Mouse (Mus musculus): ENCODE data around the gene Il17rd. TPM values are rescaled to one million over a fixed set of nuclear protein-coding genes. Genes with fewer than 3 reads are reported as not detected.

The Il17rd gene
- polyA plus RNA-seq, 1 experiment from 2014 or later: 1.9 TPM

GRCm38 (mm10) chr14:27051511-27051895 lies 12.8 kb downstream of the Il17rd start:
- no peak for ATAC-seq (ENCODE audit: low read depth)
- Histone ChIP-seq H3K27ac (ENCODE audit: low read length) (no peak overlapping the region), H3K4me2 (ENCODE audit: low read depth, low read length) (no peak overlapping the region)

GRCm38 (mm10) chr14:27058535-27059223 lies 19.9 kb downstream of the Il17rd start:
- Histone ChIP-seq H3K9me3 (ENCODE audit: control insufficient read depth, low read length) (no peaks in the 10 kb centered on the region), H3K4me2 (ENCODE audit: low read depth, low read length) (peak overlapping the region; percentile 34), H3K27me3 (ENCODE audit: control insufficient read depth, insufficient read depth, low read depth, low read length) (no peaks in the 10 kb centered on the region), H3K4me1 (replicated peaks; ENCODE audit: control insufficient read depth, insufficient read depth, low read length) (peaks cover 14% of the 10 kb centered on the region), H3K9ac (ENCODE audit: low read length) (no peak overlapping the region), H3K27ac (ENCODE audit: low read length) (peak overlapping the region; percentile 46), H3K36me3 (ENCODE audit: control insufficient read depth, insufficient read depth, low read length) (no peaks in the 10 kb centered on the region), H3K4me3 (ENCODE audit: low read length) (no peak overlapping the region)
- WGBS: 5% methylated on average over 13 of the region's 13 CpGs
- ATAC-seq (ENCODE audit: low read depth): peak; percentile 72

More at GRCm38 (mm10) chr14:27051511-27051895, 12.8 kb downstream of the Il17rd start:
- Histone ChIP-seq H3K27me3 (ENCODE audit: control insufficient read depth, insufficient read depth, low read depth, low read length) (no peaks in the 10 kb centered on the region), H3K9ac (ENCODE audit: low read length) (no peak overlapping the region), H3K9me3 (ENCODE audit: control insufficient read depth, low read length) (no peaks in the 10 kb centered on the region), H3K36me3 (ENCODE audit: control insufficient read depth, insufficient read depth, low read length) (no peaks in the 10 kb centered on the region), H3K4me1 (replicated peaks; ENCODE audit: control insufficient read depth, insufficient read depth, low read length) (peaks cover 3% of the 10 kb centered on the region; the same call in 1 of the 2 replicates), H3K4me3 (ENCODE audit: low read length) (no peak overlapping the region)
- WGBS: 60% methylated on average over 5 of the region's 5 CpGs

- no peaks in the 10 kb centered on the region for H3K36me3 ChIP-seq (ENCODE audit: control insufficient read depth, insufficient read depth, low read length)
- H3K27me3 ChIP-seq (ENCODE audit: control insufficient read depth, insufficient read depth, low read depth, low read length): no peaks in the 10 kb centered on the region
- H3K9ac ChIP-seq (ENCODE audit: low read length): no peak overlapping the region
- 1% methylated on average over 8 of the region's 8 CpGs for WGBS
- no peaks in the 10 kb centered on the region for H3K9me3 ChIP-seq (ENCODE audit: control insufficient read depth, low read length)
- peak overlapping the region; percentile 34 for H3K4me2 ChIP-seq (ENCODE audit: low read depth, low read length)
- ATAC-seq (ENCODE audit: low read depth): 0 out of 2 replicates have a peak, but pooled peaks have one; percentile 26
- H3K4me1 ChIP-seq (replicated peaks; ENCODE audit: control insufficient read depth, insufficient read depth, low read length): peaks cover 14% of the 10 kb centered on the region
- H3K27ac ChIP-seq (ENCODE audit: low read length): peak overlapping the region; percentile 46
- no peak overlapping the region for H3K4me3 ChIP-seq (ENCODE audit: low read length)
Observed at GRCm38 (mm10) chr14:27059224-27059558, 20.4 kb downstream of the Il17rd start.

GRCm38 (mm10) chr14:27063338-27063737 lies 24.6 kb downstream of the Il17rd start:
- Histone ChIP-seq H3K9me3 (ENCODE audit: control insufficient read depth, low read length) (no peaks in the 10 kb centered on the region), H3K9ac (ENCODE audit: low read length) (no peak overlapping the region), H3K36me3 (ENCODE audit: control insufficient read depth, insufficient read depth, low read length) (no peaks in the 10 kb centered on the region), H3K27me3 (ENCODE audit: control insufficient read depth, insufficient read depth, low read depth, low read length) (no peaks in the 10 kb centered on the region), H3K4me1 (replicated peaks; ENCODE audit: control insufficient read depth, insufficient read depth, low read length) (peaks cover 24% of the 10 kb centered on the region), H3K27ac (ENCODE audit: low read length) (no peak overlapping the region), H3K4me2 (ENCODE audit: low read depth, low read length) (no peak overlapping the region), H3K4me3 (ENCODE audit: low read length) (no peak overlapping the region)
- no peak for ATAC-seq (ENCODE audit: low read depth)
- 83% methylated on average over 1 of the region's 1 CpGs for WGBS

GRCm38 (mm10) chr14:27066171-27066929 lies 27.6 kb downstream of the Il17rd start:
- H3K4me3 ChIP-seq (ENCODE audit: low read length): no peak overlapping the region
- peak; percentile 77 for ATAC-seq (ENCODE audit: low read depth)
- peaks cover 23% of the 10 kb centered on the region for H3K4me1 ChIP-seq (replicated peaks; ENCODE audit: control insufficient read depth, insufficient read depth, low read length)
- H3K27ac ChIP-seq (ENCODE audit: low read length): peak overlapping the region; percentile 72
- H3K36me3 ChIP-seq (ENCODE audit: control insufficient read depth, insufficient read depth, low read length): no peaks in the 10 kb centered on the region
- peak overlapping the region; percentile 25 for H3K9ac ChIP-seq (ENCODE audit: low read length)
- WGBS: 21% methylated on average over 9 of the region's 9 CpGs
- no peak overlapping the region for H3K4me2 ChIP-seq (ENCODE audit: low read depth, low read length)
- H3K27me3 ChIP-seq (ENCODE audit: control insufficient read depth, insufficient read depth, low read depth, low read length): no peaks in the 10 kb centered on the region
- no peaks in the 10 kb centered on the region for H3K9me3 ChIP-seq (ENCODE audit: control insufficient read depth, low read length)

- peak overlapping the region; percentile 19 for H3K4me2 ChIP-seq (ENCODE audit: low read depth, low read length)
- WGBS: 16% methylated on average over 6 of the region's 6 CpGs
- H3K27me3 ChIP-seq (ENCODE audit: control insufficient read depth, insufficient read depth, low read depth, low read length): no peaks in the 10 kb centered on the region
- H3K36me3 ChIP-seq (ENCODE audit: control insufficient read depth, insufficient read depth, low read length): no peaks in the 10 kb centered on the region
- peaks cover 30% of the 10 kb centered on the region for H3K4me1 ChIP-seq (replicated peaks; ENCODE audit: control insufficient read depth, insufficient read depth, low read length)
- H3K4me3 ChIP-seq (ENCODE audit: low read length): no peak overlapping the region
- H3K9ac ChIP-seq (ENCODE audit: low read length): no peak overlapping the region
- H3K9me3 ChIP-seq (ENCODE audit: control insufficient read depth, low read length): no peaks in the 10 kb centered on the region
- H3K27ac ChIP-seq (ENCODE audit: low read length): peak overlapping the region; percentile 78
- ATAC-seq (ENCODE audit: low read depth): 0 out of 2 replicates have a peak, but pooled peaks have one; percentile 26
Observed at GRCm38 (mm10) chr14:27067866-27068271, 29.1 kb downstream of the Il17rd start.

GRCm38 (mm10) chr14:27069434-27070097 lies 30.8 kb downstream of the Il17rd start:
- Histone ChIP-seq H3K27ac (ENCODE audit: low read length) (no peak overlapping the region), H3K4me1 (replicated peaks; ENCODE audit: control insufficient read depth, insufficient read depth, low read length) (peaks cover 33% of the 10 kb centered on the region), H3K27me3 (ENCODE audit: control insufficient read depth, insufficient read depth, low read depth, low read length) (no peaks in the 10 kb centered on the region), H3K4me2 (ENCODE audit: low read depth, low read length) (no peak overlapping the region), H3K9me3 (ENCODE audit: control insufficient read depth, low read length) (no peaks in the 10 kb centered on the region), H3K4me3 (ENCODE audit: low read length) (no peak overlapping the region), H3K36me3 (ENCODE audit: control insufficient read depth, insufficient read depth, low read length) (no peaks in the 10 kb centered on the region), H3K9ac (ENCODE audit: low read length) (no peak overlapping the region)
- ATAC-seq (ENCODE audit: low read depth): no peak
- WGBS: 45% methylated on average over 8 of the region's 8 CpGs

- WGBS: 38% methylated on average over 3 of the region's 3 CpGs
- no peaks in the 10 kb centered on the region for H3K36me3 ChIP-seq (ENCODE audit: control insufficient read depth, insufficient read depth, low read length)
Observed at GRCm38 (mm10) chr14:27070128-27070527, 31.4 kb downstream of the Il17rd start.

GRCm38 (mm10) chr14:27070758-27071157 lies 32.0 kb downstream of the Il17rd start:
- no peak for ATAC-seq (ENCODE audit: low read depth)
- Histone ChIP-seq H3K4me3 (ENCODE audit: low read length) (no peak overlapping the region), H3K4me1 (replicated peaks; ENCODE audit: control insufficient read depth, insufficient read depth, low read length) (peaks cover 43% of the 10 kb centered on the region), H3K9ac (ENCODE audit: low read length) (no peak overlapping the region), H3K27me3 (ENCODE audit: control insufficient read depth, insufficient read depth, low read depth, low read length) (no peaks in the 10 kb centered on the region), H3K9me3 (ENCODE audit: control insufficient read depth, low read length) (no peaks in the 10 kb centered on the region), H3K36me3 (ENCODE audit: control insufficient read depth, insufficient read depth, low read length) (no peaks in the 10 kb centered on the region), H3K4me2 (ENCODE audit: low read depth, low read length) (no peak overlapping the region), H3K27ac (ENCODE audit: low read length) (no peak overlapping the region)
- 37% methylated on average over 9 of the region's 9 CpGs for WGBS

More at GRCm38 (mm10) chr14:27070128-27070527, 31.4 kb downstream of the Il17rd start:
- no peak overlapping the region for H3K27ac ChIP-seq (ENCODE audit: low read length)
- H3K9ac ChIP-seq (ENCODE audit: low read length): no peak overlapping the region
- ATAC-seq (ENCODE audit: low read depth): no peak
- peaks cover 38% of the 10 kb centered on the region for H3K4me1 ChIP-seq (replicated peaks; ENCODE audit: control insufficient read depth, insufficient read depth, low read length)
- no peak overlapping the region for H3K4me2 ChIP-seq (ENCODE audit: low read depth, low read length)
- no peaks in the 10 kb centered on the region for H3K27me3 ChIP-seq (ENCODE audit: control insufficient read depth, insufficient read depth, low read depth, low read length)
- H3K9me3 ChIP-seq (ENCODE audit: control insufficient read depth, low read length): no peaks in the 10 kb centered on the region
- no peak overlapping the region for H3K4me3 ChIP-seq (ENCODE audit: low read length)

Data from lung, embryonic 16.5 days (tissue).